Mouse (Mus musculus) CH12.LX (cell line): ENCODE measurements at regions not wholly inside any gene's neighbourhood (a gene's known extent, or its start where the extent isn't known, plus 50 kb on each side); places are given as distances from the start of the nearest gene placed in this dataset.

ENCODE experiments used
- DNase-seq: peaks from one replicate; pipeline ENCODE4 v3.0.0-alpha.2; 2013; ENCODE audit errors: extremely low read depth
- H3K27ac ChIP-seq: 2 replicates; pipeline ENCODE4 v1.5.1; 2012; ENCODE audit warnings: low read depth, mild to moderate bottlenecking, control low read depth, moderate library complexity; ENCODE audit not compliant: insufficient read depth
- H3K27me3 ChIP-seq: replicated peaks from 2 replicates; pipeline ENCODE3; 2012; ENCODE audit warnings: inconsistent platforms
- H3K36me3 ChIP-seq, 2 experiments: replicated peaks in 1 of 2; 2 replicates each; pipeline versions ENCODE3 to v1.6.1; 2012; ENCODE audit warnings: inconsistent platforms in 1 of 2, low read length in 1 of 2, mild to moderate bottlenecking in 1 of 2, mixed read lengths in 1 of 2, moderate library complexity in 1 of 2; ENCODE audit not compliant: control insufficient read depth in 1 of 2, insufficient read depth in 1 of 2
- H3K4me1 ChIP-seq, 2 experiments: 2 replicates each; pipeline ENCODE4 v1.6.1; 2012; ENCODE audit warnings: inconsistent platforms in 1 of 2, moderate library complexity in 1 of 2; ENCODE audit not compliant: insufficient read depth in 2 of 2, control insufficient read depth in 1 of 2
- H3K4me2 ChIP-seq: 2 replicates; pipeline ENCODE4 v1.6.1; 2012; ENCODE audit warnings: low read depth, mild to moderate bottlenecking, control low read depth; ENCODE audit not compliant: poor library complexity, insufficient read depth, severe bottlenecking
- H3K4me3 ChIP-seq, 3 experiments: fragments of 150-350 bp in 1 of 3; sonication (generic) in 1 of 3; replicated peaks in 1 of 3; 2 replicates each; pipeline versions ENCODE3 to v1.5.1; 2011 to 2012; ENCODE audit warnings: low read depth in 2 of 3, low read length in 2 of 3, mild to moderate bottlenecking in 2 of 3, moderate library complexity in 2 of 3, control low read depth in 1 of 3, improper control_type of control experiment in 1 of 3, inconsistent platforms in 1 of 3, mixed read lengths in 1 of 3; ENCODE audit not compliant: poor library complexity in 1 of 3
- H3K79me2 ChIP-seq: replicated peaks from 2 replicates; pipeline ENCODE4 v1.6.1; 2012; ENCODE audit warnings: mild to moderate bottlenecking, moderate library complexity; ENCODE audit not compliant: control insufficient read depth, poor library complexity, insufficient read depth, severe bottlenecking; ENCODE audit errors: extremely low read depth
- H3K9ac ChIP-seq: 2 replicates; pipeline ENCODE4 v1.6.1; 2012; ENCODE audit warnings: low read depth, mild to moderate bottlenecking, control low read depth, moderate library complexity; ENCODE audit not compliant: insufficient read depth
- H3K9me3 ChIP-seq: replicated peaks from 2 replicates; pipeline ENCODE3; 2012; ENCODE audit warnings: low read length, inconsistent platforms, mixed read lengths
- BHLHE40 ChIP-seq: IDR thresholded peaks from 2 replicates; pipeline ENCODE4 v1.6.1; 2011; ENCODE audit warnings: mild to moderate bottlenecking, low read depth, low read length, improper control_type of control experiment
- CTCF ChIP-seq, 2 experiments: IDR thresholded peaks in 1 of 2; conservative IDR thresholded peaks in 1 of 2; 2 replicates each; pipeline ENCODE4 v1.5.1; 2011 to 2012; ENCODE audit warnings: low read depth in 2 of 2, low read length in 2 of 2, improper control_type of control experiment in 1 of 2, inconsistent platforms in 1 of 2, mild to moderate bottlenecking in 1 of 2, moderate library complexity in 1 of 2
- E2F4 ChIP-seq: IDR thresholded peaks from 2 replicates; pipeline ENCODE4 v1.6.1; 2011; ENCODE audit warnings: low read depth, low read length, improper control_type of control experiment; ENCODE audit not compliant: insufficient replicate concordance
- ELF1 ChIP-seq: IDR thresholded peaks from 2 replicates; pipeline ENCODE4 v1.6.1; 2014; ENCODE audit warnings: low read depth, mild to moderate bottlenecking, inconsistent platforms, low read length, improper control_type of control experiment
- GABPA ChIP-seq: IDR thresholded peaks from 2 replicates; pipeline ENCODE4 v1.6.1; 2012; ENCODE audit warnings: low read depth, low read length, improper control_type of control experiment, inconsistent platforms; ENCODE audit not compliant: insufficient replicate concordance
- JUND ChIP-seq: conservative IDR thresholded peaks from 2 replicates; pipeline ENCODE4 v1.6.1; 2011; ENCODE audit warnings: low read depth, low read length, improper control_type of control experiment
- MEF2A ChIP-seq: IDR thresholded peaks from 2 replicates; pipeline ENCODE4 v1.6.1; 2014; ENCODE audit warnings: low read depth, mild to moderate bottlenecking, inconsistent platforms, low read length, improper control_type of control experiment, borderline replicate concordance
- MXI1 ChIP-seq: IDR thresholded peaks from 2 replicates; pipeline ENCODE4 v1.6.1; 2011; ENCODE audit warnings: mild to moderate bottlenecking, low read depth, low read length, improper control_type of control experiment
- PAX5 ChIP-seq: IDR thresholded peaks from 2 replicates; pipeline ENCODE4 v1.6.1; 2012; ENCODE audit warnings: low read length, inconsistent platforms, mixed read lengths
- POLR2A ChIP-seq: IDR thresholded peaks from 2 replicates; pipeline ENCODE4 v1.6.1; 2011; ENCODE audit warnings: low read depth, mild to moderate bottlenecking, improper control_type of control experiment, low read length
- POLR2AphosphoS2 ChIP-seq: IDR thresholded peaks from 2 replicates; pipeline ENCODE4 v1.6.1; 2011; ENCODE audit warnings: low read depth, low read length, improper control_type of control experiment
- SIN3A ChIP-seq: IDR thresholded peaks from 2 replicates; pipeline ENCODE4 v1.6.1; 2012; ENCODE audit warnings: low read length, improper control_type of control experiment, inconsistent platforms
- SMC3 ChIP-seq: IDR thresholded peaks from 2 replicates; pipeline ENCODE4 v1.6.1; 2011; ENCODE audit warnings: low read depth, low read length, improper control_type of control experiment
- USF2 ChIP-seq: conservative IDR thresholded peaks from 2 replicates; pipeline ENCODE4 v1.6.1; 2011; ENCODE audit warnings: low read depth, low read length, improper control_type of control experiment
- ZKSCAN1 ChIP-seq: IDR thresholded peaks from 2 replicates; pipeline ENCODE4 v1.6.1; 2012; ENCODE audit warnings: low read depth, inconsistent platforms, low read length, improper control_type of control experiment, borderline replicate concordance
- ZMIZ1 ChIP-seq: IDR thresholded peaks from 2 replicates; pipeline ENCODE4 v1.6.1; 2012; ENCODE audit warnings: low read depth, mild to moderate bottlenecking, inconsistent platforms, low read length, improper control_type of control experiment
- dilution Hi-C: fragments of 300-500 bp; cut with MboI; formaldehyde crosslinking; loops from 2 replicates; pipeline ENCODE4 v1.14.3; 2020; ENCODE audit warnings: low sequenced_read_pairs; ENCODE audit not compliant: extremely low pct_unique_long_range_greater_than_20kb, extremely low pct_ligation_motif_present
- in situ Hi-C: fragments of 300-500 bp; cut with MboI; formaldehyde crosslinking; loops from 3 replicates; pipeline ENCODE4 v1.14.3; 2019; ENCODE audit warnings: low sequenced_read_pairs, low pct_ligation_motif_present, low pct_unique_long_range_greater_than_20kb, mixed read lengths

DNA sequence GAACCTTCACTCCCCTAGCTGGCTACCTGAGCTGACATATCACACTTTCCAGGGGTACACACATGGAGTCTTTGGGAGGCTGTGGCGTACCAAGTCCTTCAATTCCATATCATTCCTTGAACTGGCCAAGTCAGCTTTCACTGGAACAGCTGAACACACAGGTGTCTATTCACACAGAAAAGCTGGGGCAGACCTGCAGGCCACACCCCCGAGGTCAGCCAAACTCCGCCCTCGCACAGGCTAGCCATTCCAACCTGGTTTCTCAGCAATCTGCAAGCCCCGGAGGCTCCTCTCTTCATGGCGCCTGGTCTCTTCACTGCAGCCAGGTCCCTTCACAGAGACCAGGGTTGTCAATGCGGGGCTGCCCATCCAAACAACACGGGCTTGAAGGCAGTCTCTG, 160.5 kb downstream of the Rybp start:
- no peak overlapping the region for H3K27ac ChIP-seq
- H3K36me3 ChIP-seq, result no peaks in the 10 kb centered on the region
- no peaks in the 10 kb centered on the region for H3K27me3 ChIP-seq
- TF ChIP-seq POLR2A (no peak), GABPA (no peak), JUND (no peak), E2F4 (no peak), CTCF (conservative IDR thresholded peaks at IDR 0.05 in 1 of 2, IDR thresholded peaks at IDR 0.05 in 1 of 2; ENCODE audit: low read depth in 2 of 2, low read length in 2 of 2) (no peak), ELF1 (no peak), PAX5 (no peak), POLR2AphosphoS2 (no peak)
- in situ Hi-C loops, result no loop called here
- H3K4me3 ChIP-seq, result no peak overlapping the region
- no peaks in the 10 kb centered on the region for H3K9me3 ChIP-seq
- no peak overlapping the region for H3K9ac ChIP-seq
- H3K4me2 ChIP-seq, result no peak overlapping the region
- dilution Hi-C loops, result no loop called here
- H3K79me2 ChIP-seq, result no peaks in the 10 kb centered on the region
- H3K4me1 ChIP-seq, result peaks cover 9 to 49% of the 10 kb centered on the region in 2 experiments
- no peak for DNase-seq

GRCm38 (mm10) chr6:100126326-100126725, 161.0 kb downstream of the Rybp start:
- in situ Hi-C loops, result no loop called here
- H3K36me3 ChIP-seq, result no peaks in the 10 kb centered on the region

DNA sequence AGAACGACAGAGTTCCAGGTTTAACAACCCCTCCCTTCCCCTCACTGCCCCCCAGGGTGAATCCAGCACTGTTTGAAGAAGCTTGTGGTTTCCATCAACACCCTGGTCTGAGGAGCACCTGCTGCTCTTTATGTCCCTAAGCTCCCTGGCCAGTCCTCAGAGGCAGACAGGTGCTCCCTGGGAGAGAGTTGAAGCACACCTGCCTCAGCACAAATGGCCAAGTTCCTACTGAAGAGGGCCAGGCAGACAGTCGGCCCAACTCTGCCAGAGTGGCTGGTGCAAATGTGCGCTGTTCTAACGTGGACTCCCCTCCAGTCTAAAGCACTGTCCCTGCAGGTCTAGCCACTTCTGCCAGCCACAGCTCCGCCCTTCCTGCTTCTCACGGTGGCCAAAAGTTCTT, 166.0 kb downstream of the Rybp start:
- dilution Hi-C loops (no loop called here), in situ Hi-C loops (no loop called here)
- H3K27ac ChIP-seq, result no peak overlapping the region
- H3K4me1 ChIP-seq, result peaks cover 0 to 44% of the 10 kb centered on the region in 2 experiments; a peak in 3 of 4 replicates
- no peaks in the 10 kb centered on the region for H3K36me3 ChIP-seq
- no peaks in the 10 kb centered on the region for H3K79me2 ChIP-seq
- H3K9ac ChIP-seq, result no peak overlapping the region
- peaks cover 9% of the 10 kb centered on the region for H3K9me3 ChIP-seq
- DNase-seq, result no peak
- no peak overlapping the region for H3K4me3 ChIP-seq
- H3K27me3 ChIP-seq, result no peaks in the 10 kb centered on the region
- H3K4me2 ChIP-seq, result no peak overlapping the region
- TF ChIP-seq ZMIZ1, result no peak
- no peak for TF ChIP-seq USF2
- TF ChIP-seq CTCF (conservative IDR thresholded peaks at IDR 0.05 in 1 of 2, IDR thresholded peaks at IDR 0.05 in 1 of 2; ENCODE audit: low read depth in 2 of 2, low read length in 2 of 2), result no peak
- no peak for TF ChIP-seq SIN3A
- TF ChIP-seq SMC3, result no peak
- TF ChIP-seq BHLHE40, result no peak
- TF ChIP-seq ELF1, result no peak

More at GRCm38 (mm10) chr6:100126326-100126725, 161.0 kb downstream of the Rybp start:
- Histone ChIP-seq H3K4me3 (no peak overlapping the region), H3K27me3 (no peaks in the 10 kb centered on the region), H3K4me1 (peaks cover 9 to 53% of the 10 kb centered on the region in 2 experiments), H3K9ac (no peak overlapping the region), H3K9me3 (no peaks in the 10 kb centered on the region), H3K4me2 (no peak overlapping the region), H3K27ac (no peak overlapping the region), H3K79me2 (no peaks in the 10 kb centered on the region)
- dilution Hi-C loops, result no loop called here
- TF ChIP-seq ZKSCAN1, result no peak
- TF ChIP-seq MXI1, result no peak
- no peak for TF ChIP-seq MEF2A
- no peak for DNase-seq
